Mouse (Mus musculus) central nervous system, embryonic 14 days (tissue): Measurements from ENCODE around the gene Yipf1. TPM values are rescaled to one million over a fixed set of nuclear protein-coding genes. Genes with fewer than 3 reads are reported as not detected.

ENCODE experiments used
- polyA plus RNA-seq: library from polyadenylated mRNA; depleted of rRNA; stranded (reverse); fragments of >200 nt; gene quantifications from 2 replicates; pipeline ENCODE4 v1.2.3, GENCODE M21; 2012; rRNA removed

The Yipf1 gene
- polyA plus RNA-seq, result 35.7 and 37.7 TPM in 2 replicates

DNA sequence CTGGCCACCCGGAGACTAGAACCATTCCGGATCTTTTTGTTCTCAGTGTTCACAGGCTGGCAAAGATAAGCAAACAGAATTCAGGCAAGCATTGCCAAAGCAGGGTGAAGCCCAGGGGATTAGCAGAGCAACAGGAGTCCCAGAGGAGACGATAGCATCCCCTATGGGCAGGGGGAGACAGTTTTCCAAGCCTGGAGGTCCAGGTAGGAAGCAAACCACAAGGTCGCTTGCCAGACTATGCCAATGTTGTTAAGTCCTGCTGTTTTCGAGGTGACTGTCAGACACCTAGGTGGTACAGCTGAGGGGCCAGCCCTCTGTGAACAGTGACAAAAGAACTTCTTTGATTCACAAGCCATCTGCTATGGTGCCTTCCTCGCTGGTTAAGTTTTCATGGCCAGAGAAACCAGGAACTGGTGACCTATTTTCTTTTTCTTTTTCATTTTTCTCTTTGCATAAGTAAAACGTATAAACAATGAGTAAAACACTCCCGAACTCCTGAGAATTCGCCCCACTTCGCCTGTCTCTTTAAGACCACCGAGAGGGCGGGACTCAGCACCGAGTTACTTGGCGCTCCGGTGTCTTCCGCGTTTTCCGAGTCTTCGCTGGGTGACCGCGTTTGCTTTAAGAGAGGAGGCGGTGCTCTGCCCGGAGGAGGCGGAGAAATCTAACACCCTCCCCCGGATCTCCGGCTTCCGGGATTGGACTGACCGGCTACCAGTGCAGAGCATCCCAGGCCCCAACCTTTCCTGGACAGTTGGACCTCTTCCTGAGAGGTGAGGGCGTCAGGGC lies at the start of gene Yipf1:
Gene Yipf1 (plus strand): TSS at position 674 of the 789 bp plus-strand sequence.

DNA sequence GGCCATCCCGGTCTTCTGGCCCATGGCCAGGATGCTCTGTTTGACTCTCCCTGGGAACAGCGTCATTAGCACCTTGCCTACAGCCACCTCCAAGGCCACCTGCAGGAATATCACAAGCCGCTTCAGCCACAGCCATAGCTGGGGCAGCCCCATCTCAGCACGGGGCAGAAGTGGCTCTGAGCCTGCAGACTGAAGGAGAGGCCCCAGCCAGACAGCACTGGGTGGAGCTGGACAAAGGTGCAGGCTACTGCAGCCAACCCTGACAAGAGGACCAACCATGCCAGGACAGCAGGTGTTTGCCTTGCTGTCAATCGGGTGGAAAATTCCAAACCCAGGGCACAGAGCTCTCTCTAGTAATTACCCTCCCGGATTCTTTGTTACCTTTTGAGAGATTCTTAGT lies 7.2 kb upstream of the Yipf1 start, which contains the start of gene Dio1:
Gene Dio1 (minus strand): TSS at position 204 of the 400 bp plus-strand sequence.

DNA sequence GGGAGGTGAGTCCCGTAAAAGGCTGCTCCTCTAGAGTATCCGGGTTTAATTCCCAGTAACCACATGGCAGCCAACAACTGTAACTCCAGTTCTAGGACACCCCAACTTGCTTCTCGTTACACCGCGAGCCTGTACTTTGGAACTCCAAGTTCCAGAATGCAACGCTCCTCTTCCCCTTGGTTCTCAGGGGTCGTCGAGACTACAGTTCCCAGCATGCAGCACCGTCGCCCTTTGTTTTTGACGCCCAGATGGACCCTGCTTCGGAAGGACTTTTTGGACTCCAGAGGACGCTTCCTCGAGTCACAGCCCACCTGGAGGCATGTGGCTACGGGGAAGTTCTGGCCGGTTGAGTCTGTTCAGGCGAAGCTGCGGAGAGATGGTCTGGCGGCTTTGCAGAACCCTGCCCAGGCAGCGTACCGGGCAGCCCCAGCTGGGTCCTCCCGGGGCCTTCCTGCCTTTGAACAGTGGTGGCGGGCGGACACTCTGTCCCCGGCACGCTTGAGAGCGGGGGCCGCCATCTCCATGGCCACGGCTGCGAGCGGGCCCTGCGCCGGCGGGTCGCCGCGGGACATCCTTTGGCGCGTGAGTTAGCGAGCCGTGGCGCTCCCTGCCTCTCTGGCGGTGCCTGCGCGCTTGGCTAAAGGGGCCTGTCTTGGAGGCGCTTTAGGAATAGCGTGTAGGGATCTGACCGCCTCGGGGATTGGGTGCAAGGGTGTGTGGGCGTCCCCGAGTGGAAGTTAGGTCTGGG lies 53.6 kb downstream of the Yipf1 start, which contains the start of gene Ndc1:
Gene Ndc1 (plus strand): TSS at position 218 of the 748 bp plus-strand sequence.

Other genes with a start within 250 kb of the Yipf1 start
- gene Mrpl37, start 247.5 kb upstream of the Yipf1 start, polyA plus RNA-seq, result 96.2 and 98.7 TPM in 2 replicates
- 3.9 and 5.8 TPM in 2 replicates for gene Cyb5rl, start 247.4 kb upstream of the Yipf1 start, polyA plus RNA-seq
- 0.05 and 0.06 TPM in 2 replicates for gene Cdcp2, start 217.5 kb upstream of the Yipf1 start, polyA plus RNA-seq
- 177 and 180 TPM in 2 replicates for gene Tmem59, start 136.0 kb upstream of the Yipf1 start, polyA plus RNA-seq
- gene Tceanc2, start 135.2 kb upstream of the Yipf1 start, polyA plus RNA-seq, result 16.0 and 16.1 TPM in 2 replicates
- not detected in 2 replicates for gene Ldlrad1, start 105.2 kb upstream of the Yipf1 start, polyA plus RNA-seq
- gene Lrrc42, start 60.8 kb upstream of the Yipf1 start, polyA plus RNA-seq, result 41.9 and 43.2 TPM in 2 replicates
- gene Hspb11, start 60.8 kb upstream of the Yipf1 start, polyA plus RNA-seq, result 27.0 and 28.0 TPM in 2 replicates
- not detected in 2 replicates for gene Dio1, start 7.2 kb upstream of the Yipf1 start, polyA plus RNA-seq
- 19.0 and 19.7 TPM in 2 replicates for gene Ndc1, start 53.4 kb downstream of the Yipf1 start, polyA plus RNA-seq
- 1.1 and 2.6 TPM in 2 replicates for gene Glis1, start 120.2 kb downstream of the Yipf1 start, polyA plus RNA-seq